In the genomic region with DNA sequence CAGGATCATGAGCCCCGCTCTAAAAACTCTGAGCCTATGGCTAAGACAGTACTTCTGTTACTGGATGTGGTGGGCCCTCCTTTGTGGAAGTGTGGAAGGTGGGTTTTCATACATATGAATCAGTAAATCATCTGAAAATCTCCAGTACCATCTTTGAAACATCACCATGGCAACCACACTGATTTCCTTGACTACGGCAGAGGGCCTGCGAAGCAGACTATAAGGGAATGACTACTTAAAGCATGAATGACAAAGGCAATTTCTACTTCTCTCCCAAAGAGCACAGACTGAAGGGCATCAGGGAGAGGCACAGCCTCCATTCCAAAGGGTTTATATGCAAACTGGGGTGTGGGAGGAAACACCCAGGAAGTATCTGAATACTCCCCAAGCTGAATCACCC, we compare ENCODE assay signal across 22 mouse cellular contexts.
DNase-seq lines count a peak whose midpoint lies in the region; ATAC-seq lines count a peak whose summit lies in the region.
"Had no signal": no experiment of that assay in that cellular context is flagged by ENCODE, and none has a peak within 500 bp of the region (broad histone marks: within the 10 kb centered on the region; RNA-seq: fewer than 3 reads in every experiment).

No protein-coding gene starts in this region.

- no peak overlapping the region for H3K4me3 ChIP-seq in forebrain, embryonic 13.5 days
- H3K4me3 ChIP-seq in forebrain, embryonic 12.5 days (replicated peaks) = no peak overlapping the region
- H3K4me3 ChIP-seq: embryonic facial prominence, embryonic 10.5 days; limb, embryonic 13.5 days; liver, embryonic 15.5 days; megakaryocyte, embryonic 14.5 days; stomach, embryonic 15.5 days had no signal

- no peaks in the 10 kb centered on the region for H3K4me1 ChIP-seq in forebrain, embryonic 13.5 days
- 0 out of 2 replicates have a peak, but pooled peaks cover 2% of the 10 kb centered on the region for H3K4me1 ChIP-seq in forebrain, embryonic 12.5 days
- H3K4me1 ChIP-seq: limb, embryonic 13.5 days; liver, embryonic 15.5 days; stomach, embryonic 15.5 days had no signal

- H3K27ac ChIP-seq in forebrain, embryonic 13.5 days = peak overlapping the region; percentile 51
- no peak overlapping the region for H3K27ac ChIP-seq in forebrain, embryonic 12.5 days
- H3K27ac ChIP-seq: embryonic facial prominence, embryonic 10.5 days; limb, embryonic 13.5 days; liver, embryonic 15.5 days; stomach, embryonic 15.5 days had no signal

- ATAC-seq in forebrain, embryonic 13.5 days = peak; percentile 70
- ATAC-seq in forebrain, embryonic 12.5 days (ENCODE audit: low FRiP score) = no peak
- ATAC-seq in CD4-positive, CD25-positive, alpha-beta regulatory T cell, adult 4 months = no peak
- ATAC-seq: intestine, embryonic 16.5 days had no signal

- no peaks in the 10 kb centered on the region for H3K27me3 ChIP-seq in forebrain, embryonic 13.5 days
- H3K27me3 ChIP-seq in forebrain, embryonic 12.5 days = no peaks in the 10 kb centered on the region
- H3K27me3 ChIP-seq: limb, embryonic 13.5 days; liver, embryonic 15.5 days; stomach, embryonic 15.5 days had no signal

- H3K9me3 ChIP-seq in forebrain, embryonic 13.5 days (replicated peaks) = no peaks in the 10 kb centered on the region
- no peaks in the 10 kb centered on the region for H3K9me3 ChIP-seq in forebrain, embryonic 12.5 days
- H3K9me3 ChIP-seq: embryonic facial prominence, embryonic 10.5 days; limb, embryonic 13.5 days; liver, embryonic 15.5 days; megakaryocyte, embryonic 14.5 days; stomach, embryonic 15.5 days had no signal

- H3K36me3 ChIP-seq in forebrain, embryonic 13.5 days (ENCODE audit: poor library complexity, severe bottlenecking) = no peaks in the 10 kb centered on the region
- no peaks in the 10 kb centered on the region for H3K36me3 ChIP-seq in forebrain, embryonic 12.5 days (replicated peaks)
- H3K36me3 ChIP-seq: embryonic facial prominence, embryonic 10.5 days; limb, embryonic 13.5 days; liver, embryonic 15.5 days; stomach, embryonic 15.5 days had no signal

- H3K9ac ChIP-seq in forebrain, embryonic 13.5 days = no peak overlapping the region
- no peak overlapping the region for H3K9ac ChIP-seq in forebrain, embryonic 12.5 days
- H3K9ac ChIP-seq: limb, embryonic 13.5 days; liver, embryonic 15.5 days; stomach, embryonic 15.5 days had no signal

- no peak overlapping the region for H3K4me2 ChIP-seq in forebrain, embryonic 13.5 days
- no peak overlapping the region for H3K4me2 ChIP-seq in forebrain, embryonic 12.5 days
- H3K4me2 ChIP-seq: limb, embryonic 13.5 days; liver, embryonic 15.5 days; stomach, embryonic 15.5 days had no signal

- WGBS in forebrain, embryonic 13.5 days = 73% methylated on average over 3 of the region's 3 CpGs
- 70% methylated on average over 3 of the region's 3 CpGs for WGBS in forebrain, embryonic 12.5 days

- DNase-seq in layer of hippocampus, adult 9-11 months = peak; percentile 30
- no peak for DNase-seq in layer of hippocampus, postnatal 10 days (ENCODE audit: low spot score in 2 of 2)
- DNase-seq in right cerebral cortex, postnatal 10 days (ENCODE audit: low spot score in 2 of 2) = peak; percentile 56 to 80
- no peak for DNase-seq in right cerebral cortex, postnatal 4 days
- no peak for DNase-seq in kidney, adult 9 months
- DNase-seq: cerebellum, adult 11-12 months; cerebellum, postnatal 36 days; gastrocnemius, postnatal 14 days; heart, postnatal 14 days; kidney, postnatal 10 days; lung, postnatal 10 days; spleen, adult 18-20 months; thymus, postnatal 25 days had no signal

Comparison
In these comparisons a context has a peak if more than half of its experiments do, and no peak if none do; other contexts are left out.
1. DNase-seq: peak in layer of hippocampus, adult 9-11 months (single experiment) and right cerebral cortex, postnatal 10 days (2 of 2); none in layer of hippocampus, postnatal 10 days (0 of 2), right cerebral cortex, postnatal 4 days (single experiment) and kidney, adult 9 months (single experiment).